Mouse (Mus musculus): ENCODE results near the gene Gm4707.
"Not testable (repeated sequence)": the region's sequence is repeated elsewhere in the genome, so short reads cannot be mapped to it uniquely, and the experiment has no call there.

The Gm4707 gene

DNA sequence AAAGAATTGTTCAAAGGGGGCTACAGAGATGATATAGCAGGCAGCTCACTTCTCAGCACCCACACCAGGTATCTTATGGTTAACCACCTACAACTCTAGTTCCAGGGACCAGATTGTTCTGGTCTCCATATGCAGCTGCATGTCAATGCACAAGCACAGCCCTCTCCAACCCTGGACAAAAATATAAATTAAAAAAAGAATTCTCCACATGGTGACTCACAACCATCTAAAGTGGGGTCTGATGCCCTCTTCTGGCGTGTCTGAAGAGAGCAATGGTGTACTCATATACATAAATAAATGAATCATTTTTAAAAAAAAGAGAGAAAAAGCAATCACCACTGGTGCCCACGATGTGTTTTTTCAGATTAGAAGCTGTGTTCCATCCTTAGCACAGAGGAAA lies 15.0 kb downstream of the Gm4707 start:
- no peak for DNase-seq (ENCODE audit: low spot score in 2 of 2)

DNA sequence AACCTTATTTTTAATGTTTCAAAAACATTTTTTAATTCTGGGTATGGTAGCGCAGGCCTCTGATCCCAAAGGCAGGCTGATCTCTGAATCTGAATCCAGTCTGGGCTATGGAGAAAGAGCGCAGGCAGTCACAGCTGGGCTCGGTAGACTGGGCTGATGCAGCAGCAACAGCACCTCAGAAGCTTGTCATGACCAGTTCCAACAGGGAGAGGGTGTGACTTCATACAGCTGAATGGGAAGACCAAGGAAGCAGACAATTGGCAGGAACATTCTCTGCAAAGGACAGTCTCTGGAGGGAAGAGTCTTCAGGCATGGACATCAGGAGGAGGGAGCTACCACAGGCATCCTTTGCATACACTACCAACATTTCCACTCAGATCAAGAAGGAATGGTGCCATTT lies 15.6 kb downstream of the Gm4707 start:
- no peak for DNase-seq (ENCODE audit: low spot score in 2 of 2)

DNA sequence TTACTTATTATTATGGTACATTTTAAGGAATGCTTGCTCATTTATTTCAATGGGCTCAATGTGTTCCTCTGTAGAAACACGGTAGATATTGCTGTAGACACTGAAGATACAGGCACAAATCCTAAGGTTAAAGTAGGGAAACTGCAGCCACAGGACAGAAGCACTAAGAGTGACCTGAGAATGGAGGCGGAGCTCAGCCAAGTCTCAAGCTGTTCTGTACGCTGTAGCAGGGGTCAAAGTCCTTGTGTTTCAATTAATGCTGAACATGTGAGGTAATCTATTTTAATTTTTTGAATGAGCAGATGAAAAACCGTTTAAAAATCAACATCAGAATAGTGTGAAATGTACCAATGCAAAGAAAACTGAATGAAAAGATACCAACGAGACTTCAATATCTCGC lies 16.4 kb downstream of the Gm4707 start:
- DNase-seq (ENCODE audit: low spot score in 2 of 2) = no peak

DNA sequence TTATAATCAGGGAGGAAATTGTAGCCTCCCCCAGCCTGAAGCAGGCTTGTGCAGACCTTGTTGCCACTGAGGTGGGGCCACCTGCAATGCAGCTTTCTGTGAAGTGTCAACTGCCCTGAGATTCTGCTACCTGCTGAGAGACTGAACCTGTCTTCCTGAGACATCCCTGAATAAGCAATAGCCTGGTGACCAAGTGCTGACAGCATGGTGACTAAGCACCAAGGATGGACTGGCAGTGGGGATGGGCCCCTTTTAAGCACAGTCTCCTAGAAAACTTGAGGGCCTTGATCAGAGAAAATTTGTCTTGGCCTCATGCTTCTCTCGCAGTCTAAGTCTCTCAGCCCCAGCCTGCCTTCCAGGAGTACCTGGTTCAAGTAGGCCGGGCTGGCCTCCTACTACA lies 37.2 kb downstream of the Gm4707 start:
- not testable (repeated sequence) for DNase-seq (ENCODE audit: low spot score in 2 of 2)

DNA sequence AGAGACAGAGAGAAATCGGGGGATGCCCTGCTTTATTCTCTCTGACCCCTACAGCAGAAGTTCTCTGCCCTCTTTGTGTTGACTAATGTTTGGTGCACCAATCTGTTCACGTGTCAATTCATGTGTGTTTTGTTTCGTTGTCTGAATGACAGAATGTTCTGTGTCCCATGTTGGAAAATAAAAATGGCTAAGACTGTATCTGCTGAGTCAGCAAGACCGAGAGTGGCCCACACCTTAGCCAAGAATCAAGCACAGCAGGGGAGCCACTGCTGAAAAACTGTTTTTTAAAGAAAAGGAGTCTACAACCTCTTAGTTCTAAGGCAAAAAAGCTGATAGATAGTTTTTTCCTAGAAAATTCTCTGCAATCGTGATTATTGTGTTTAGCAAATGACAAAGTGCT lies 40.3 kb downstream of the Gm4707 start:
- not testable (repeated sequence) for DNase-seq (ENCODE audit: low spot score in 2 of 2)

DNA sequence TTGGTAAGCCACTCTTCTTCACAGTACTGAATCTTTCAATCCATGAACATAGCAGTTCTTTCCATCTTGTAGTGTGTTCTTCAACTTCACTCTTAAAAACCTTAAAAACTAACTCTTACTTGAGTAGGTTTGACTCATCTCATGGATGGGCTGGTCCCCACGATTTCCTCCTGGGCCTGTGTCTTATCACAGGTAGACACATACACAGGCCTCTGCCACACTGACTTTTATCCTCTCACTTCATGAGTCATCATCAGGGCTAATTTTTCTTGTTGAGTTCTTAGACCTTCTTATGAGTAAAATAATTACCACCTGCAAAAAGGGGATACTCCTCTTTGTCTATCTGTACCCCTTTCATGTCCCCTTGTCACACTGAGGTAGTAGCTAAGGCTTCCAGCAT lies 42.7 kb downstream of the Gm4707 start:
- DNase-seq (ENCODE audit: low spot score in 2 of 2) = no peak

Measured in natural killer cell, adult 2 months (primary cell).